Mouse (Mus musculus): Measurements from ENCODE around the gene Gm9.
"Not testable (repeated sequence)": the region's sequence is repeated elsewhere in the genome, so short reads cannot be mapped to it uniquely, and the experiment has no call there.

The Gm9 gene

GRCm38 (mm10) chrX:37210941-37211340 lies at the start of gene Gm9:
Gene Gm9 (minus strand): TSS chrX:37211041.
- in situ Hi-C loops (cut with MboI): no loop called here

DNA sequence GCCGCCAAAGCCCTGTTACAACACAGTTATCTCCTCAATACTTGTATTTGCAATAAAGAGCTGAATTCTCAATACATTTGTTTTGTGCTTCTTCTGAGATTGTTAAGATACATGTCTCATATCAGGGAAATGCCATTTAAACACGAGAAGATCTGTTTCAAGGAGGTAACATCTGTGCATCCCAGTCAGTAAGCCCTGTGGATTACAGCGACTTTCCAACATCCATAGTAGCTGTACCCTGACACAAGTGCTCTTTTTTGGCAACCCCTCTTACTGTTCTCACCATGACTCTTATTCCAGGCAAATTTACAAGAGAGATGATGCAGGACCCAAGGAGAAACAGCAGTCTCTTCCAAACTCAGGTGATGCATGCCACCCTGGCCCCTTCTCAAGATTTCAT lies 38.8 kb upstream of the Gm9 start, which contains the start of gene Rhox3a:
Gene Rhox3a, plus strand, starts transcription at position 301 of the 400 bp plus-strand sequence.
- in situ Hi-C loops (cut with MboI): not testable (repeated sequence)

- in situ Hi-C loops (cut with MboI): not testable (repeated sequence)
These were observed 33.8 kb upstream of the Gm9 start, which contains the start of gene Rhox2a for GRCm38 (mm10) chrX:37244676-37245075. Gene Rhox2a (plus strand): TSS chrX:37244976.

- in situ Hi-C loops (cut with MboI): not testable (repeated sequence)
These were observed 11.3 kb upstream of the Gm9 start, which contains the start of gene Rhox1 for GRCm38 (mm10) chrX:37222158-37222557. Gene Rhox1 (minus strand): TSS chrX:37222258.

DNA sequence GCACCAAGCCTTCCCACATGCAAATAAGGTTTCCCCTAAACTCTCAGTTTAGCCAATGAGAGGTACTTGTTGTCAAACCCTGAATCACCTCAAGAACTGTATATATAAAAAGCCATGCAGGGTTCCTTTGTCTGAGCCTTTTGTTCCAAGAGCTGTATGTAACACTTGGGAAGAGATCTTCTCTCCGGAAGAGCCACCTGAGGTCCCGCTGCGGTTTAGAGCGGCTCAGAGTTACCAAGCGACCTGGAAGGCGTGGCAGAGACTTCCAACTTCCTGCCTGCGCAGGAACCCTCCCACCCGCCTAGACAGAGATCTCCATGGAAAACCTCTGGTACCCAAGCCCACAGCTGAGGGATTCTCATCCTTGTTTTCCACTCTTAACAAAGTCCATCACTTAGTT lies 12.2 kb downstream of the Gm9 start:
- in situ Hi-C loops (cut with MboI): no loop called here

- in situ Hi-C loops (cut with MboI): no loop called here
These were observed 19.0 kb downstream of the Gm9 start for GRCm38 (mm10) chrX:37191744-37192379.

- in situ Hi-C loops (cut with MboI): no loop called here
These were observed 19.6 kb downstream of the Gm9 start, which contains the start of the genes Ndufa1 and Rnf113a1 for GRCm38 (mm10) chrX:37191105-37191743. Gene Ndufa1 (minus strand): TSS chrX:37191163. Gene Rnf113a1 (plus strand): TSS chrX:37191245.

GRCm38 (mm10) chrX:37190755-37191104 lies 20.1 kb downstream of the Gm9 start:
- in situ Hi-C loops (cut with MboI): no loop called here

GRCm38 (mm10) chrX:37184401-37184800 lies 26.4 kb downstream of the Gm9 start:
- in situ Hi-C loops (cut with MboI): not testable (repeated sequence)

- in situ Hi-C loops (cut with MboI): no loop called here
These were observed 42.1 kb downstream of the Gm9 start, which contains the start of gene Akap14 for GRCm38 (mm10) chrX:37168742-37169141. Gene Akap14 (minus strand): TSS chrX:37168842.

GRCm38 (mm10) chrX:37167085-37167484 lies 43.8 kb downstream of the Gm9 start:
- in situ Hi-C loops (cut with MboI): no loop called here

DNA sequence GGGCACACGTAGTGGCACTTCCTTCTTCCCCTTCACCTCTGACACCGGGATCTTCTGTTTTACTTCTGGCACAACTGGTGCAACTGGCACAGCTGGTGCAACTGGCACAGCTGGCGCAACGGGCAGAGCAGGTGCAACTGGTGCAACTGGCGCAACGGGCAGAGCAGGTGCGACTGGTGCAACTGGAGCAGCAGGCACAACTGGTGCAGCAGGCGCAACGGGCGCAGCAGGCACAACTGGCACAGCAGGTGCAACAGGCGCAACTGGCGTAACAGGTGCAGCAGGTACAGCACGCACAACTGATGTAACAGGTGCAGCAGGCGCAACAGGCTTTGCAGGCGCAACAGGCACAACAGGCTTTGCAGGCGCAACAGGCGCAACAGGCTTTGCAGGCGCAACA lies 47.7 kb downstream of the Gm9 start:
- in situ Hi-C loops (cut with MboI): no loop called here

DNA sequence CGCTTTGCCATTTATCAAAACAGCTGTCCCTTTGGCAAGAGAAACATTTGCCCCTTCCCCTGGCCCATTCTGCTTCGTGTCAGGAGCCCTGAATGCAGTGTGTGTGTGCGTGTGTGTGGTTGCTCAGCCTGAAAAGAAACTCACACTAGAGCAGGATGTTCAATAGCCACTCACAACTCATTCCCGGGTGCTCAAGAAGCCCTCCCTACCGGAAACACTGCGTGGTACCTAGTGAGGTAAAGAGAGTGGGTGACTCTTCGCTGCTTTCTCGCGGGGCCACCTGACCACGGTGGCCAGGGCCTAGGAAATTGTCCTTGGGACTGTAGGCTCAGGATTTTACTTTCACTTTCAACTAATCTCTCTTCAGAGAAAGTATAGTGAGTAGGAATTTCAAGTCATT lies 49.7 kb downstream of the Gm9 start:
- in situ Hi-C loops (cut with MboI): no loop called here

Data from mature B cell (primary cell).